Mouse (Mus musculus) CH12.LX (cell line): ENCODE measurements at regions not wholly inside any gene's neighbourhood (a gene's known extent, or its start where the extent isn't known, plus 50 kb on each side); places are given as distances from the start of the nearest gene placed in this dataset.

ENCODE experiments used
- CHD1 ChIP-seq: IDR thresholded peaks from 2 replicates; pipeline ENCODE4 v1.6.1; 2012; ENCODE audit warnings: low read depth, low read length, improper control_type of control experiment, inconsistent platforms
- CTCF ChIP-seq, 2 experiments: IDR thresholded peaks in 1 of 2; conservative IDR thresholded peaks in 1 of 2; 2 replicates each; pipeline ENCODE4 v1.5.1; 2011 to 2012; ENCODE audit warnings: low read depth in 2 of 2, low read length in 2 of 2, improper control_type of control experiment in 1 of 2, inconsistent platforms in 1 of 2, mild to moderate bottlenecking in 1 of 2, moderate library complexity in 1 of 2
- EP300 ChIP-seq: IDR thresholded peaks from 2 replicates; pipeline ENCODE4 v1.6.1; 2011; ENCODE audit warnings: low read length, improper control_type of control experiment
- MAX ChIP-seq: IDR thresholded peaks from 2 replicates; pipeline ENCODE4 v1.6.1; 2011; ENCODE audit warnings: low read length, improper control_type of control experiment

DNA sequence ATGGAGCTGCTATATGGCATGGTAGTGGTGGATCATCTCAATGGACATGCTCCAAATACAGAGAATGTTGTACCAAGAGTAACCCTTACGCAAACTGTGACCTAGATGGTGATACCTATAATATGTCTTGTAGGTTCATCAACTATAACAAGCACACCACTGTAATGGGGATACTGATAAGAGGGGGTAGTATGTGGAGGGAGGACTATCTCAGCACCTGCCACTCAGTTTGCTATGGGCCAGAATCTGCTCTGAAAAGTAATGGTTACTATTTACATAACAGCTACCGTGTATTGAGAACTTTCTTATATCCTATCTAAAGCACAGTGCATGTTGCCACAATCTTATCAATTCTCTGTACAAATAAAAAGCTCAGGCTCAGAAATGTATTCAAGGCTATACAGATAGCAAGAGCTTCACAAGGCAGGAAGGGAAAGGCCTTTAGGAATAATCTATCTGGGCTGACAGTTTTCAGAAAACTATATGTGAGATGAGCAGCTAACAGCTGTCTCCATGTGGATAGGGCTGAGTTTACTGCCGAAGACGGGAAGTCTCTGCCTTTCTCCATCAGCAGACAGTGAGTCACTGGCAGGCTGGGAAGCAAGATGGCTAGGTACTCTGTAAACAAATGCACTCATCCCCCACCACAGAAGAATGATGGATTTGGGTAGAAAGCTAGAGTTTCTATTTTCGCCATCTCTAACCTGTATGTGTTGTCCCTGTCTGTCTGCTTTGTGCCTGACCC is 77.1 kb upstream of the Nck2 start:
- TF ChIP-seq CTCF (conservative IDR thresholded peaks at IDR 0.05 in 1 of 2, IDR thresholded peaks at IDR 0.05 in 1 of 2; ENCODE audit: low read depth in 2 of 2, low read length in 2 of 2) (no peak), EP300 (no peak), CHD1 (no peak), MAX (no peak)
